Mouse (Mus musculus): Measurements from ENCODE around the gene Ywhae. TPM values are rescaled to one million over a fixed set of nuclear protein-coding genes. Genes with fewer than 3 reads are reported as not detected.

The Ywhae gene
- total and polyA plus RNA-seq, 3 experiments, result 219 to 1,033 (median 577) TPM

GRCm38 (mm10) chr11:75793351-75793750 lies 60.7 kb downstream of the Ywhae start:
- no peak for TF ChIP-seq CTCF (IDR thresholded peaks at IDR 0.05; ENCODE audit: low read depth, low read length)
- no peak for TF ChIP-seq TAL1 (conservative IDR thresholded peaks at IDR 0.05; ENCODE audit: low read depth, low read length)
- TF ChIP-seq GATA1 (IDR thresholded peaks at IDR 0.05; ENCODE audit: borderline replicate concordance, low read length), result no peak
- no peak for TF ChIP-seq GATA2 (IDR thresholded peaks at IDR 0.05; ENCODE audit: borderline replicate concordance, low read depth, low read length)
- TF ChIP-seq POLR2AphosphoS5 (IDR thresholded peaks at IDR 0.05; ENCODE audit: insufficient replicate concordance, low read depth, low read length), result no peak
- H3K9me3 ChIP-seq (replicated peaks), result peaks cover 10% of the 10 kb centered on the region
- H3K36me3 ChIP-seq (replicated peaks), result no peaks in the 10 kb centered on the region
- H3K4me3 ChIP-seq (ENCODE audit: low read depth, low read length), result no peak overlapping the region
- no peaks in the 10 kb centered on the region for H3K4me1 ChIP-seq (ENCODE audit: insufficient read depth, low read depth, low read length)
- no peak for DNase-seq (ENCODE audit: low spot score)
- no peak for ATAC-seq (ENCODE audit: extremely low read depth, insufficient number of reproducible peaks, low FRiP score, poor library complexity, severe bottlenecking)
- peaks cover 12% of the 10 kb centered on the region for H3K27me3 ChIP-seq (ENCODE audit: insufficient read depth, low read length)

GRCm38 (mm10) chr11:75794602-75795320 lies 62.1 kb downstream of the Ywhae start:
- peaks cover 8% of the 10 kb centered on the region for H3K27me3 ChIP-seq (ENCODE audit: insufficient read depth, low read length)
- TF ChIP-seq CTCF (IDR thresholded peaks at IDR 0.05; ENCODE audit: low read depth, low read length), result no peak
- no peak for TF ChIP-seq GATA1 (IDR thresholded peaks at IDR 0.05; ENCODE audit: borderline replicate concordance, low read length)
- TF ChIP-seq TAL1 (conservative IDR thresholded peaks at IDR 0.05; ENCODE audit: low read depth, low read length), result no peak
- TF ChIP-seq POLR2AphosphoS5 (IDR thresholded peaks at IDR 0.05; ENCODE audit: insufficient replicate concordance, low read depth, low read length), result no peak
- TF ChIP-seq GATA2 (IDR thresholded peaks at IDR 0.05; ENCODE audit: borderline replicate concordance, low read depth, low read length), result no peak
- ATAC-seq (ENCODE audit: extremely low read depth, insufficient number of reproducible peaks, low FRiP score, poor library complexity, severe bottlenecking) (no peak), DNase-seq (ENCODE audit: low spot score) (no peak)
- no peaks in the 10 kb centered on the region for H3K36me3 ChIP-seq (replicated peaks)
- no peak overlapping the region for H3K4me3 ChIP-seq (ENCODE audit: low read depth, low read length)
- H3K9me3 ChIP-seq (replicated peaks), result peaks cover 10% of the 10 kb centered on the region
- no peaks in the 10 kb centered on the region for H3K4me1 ChIP-seq (ENCODE audit: insufficient read depth, low read depth, low read length)

- Histone ChIP-seq H3K9me3 (replicated peaks) (peaks cover 10% of the 10 kb centered on the region), H3K27me3 (ENCODE audit: insufficient read depth, low read length) (peaks cover 5% of the 10 kb centered on the region; the same call in 1 of the 2 replicates), H3K4me1 (ENCODE audit: insufficient read depth, low read depth, low read length) (no peaks in the 10 kb centered on the region), H3K36me3 (replicated peaks) (no peaks in the 10 kb centered on the region), H3K4me3 (ENCODE audit: low read depth, low read length) (no peak overlapping the region)
- no peak for ATAC-seq (ENCODE audit: extremely low read depth, insufficient number of reproducible peaks, low FRiP score, poor library complexity, severe bottlenecking)
- no peak for DNase-seq (ENCODE audit: low spot score)
- no peak for TF ChIP-seq GATA1 (IDR thresholded peaks at IDR 0.05; ENCODE audit: borderline replicate concordance, low read length)
- no peak for TF ChIP-seq TAL1 (conservative IDR thresholded peaks at IDR 0.05; ENCODE audit: low read depth, low read length)
- no peak for TF ChIP-seq POLR2AphosphoS5 (IDR thresholded peaks at IDR 0.05; ENCODE audit: insufficient replicate concordance, low read depth, low read length)
- no peak for TF ChIP-seq GATA2 (IDR thresholded peaks at IDR 0.05; ENCODE audit: borderline replicate concordance, low read depth, low read length)
- no peak for TF ChIP-seq CTCF (IDR thresholded peaks at IDR 0.05; ENCODE audit: low read depth, low read length)
Observed at GRCm38 (mm10) chr11:75795321-75795636, 62.6 kb downstream of the Ywhae start.

GRCm38 (mm10) chr11:75796029-75796445 lies 63.4 kb downstream of the Ywhae start, which contains the start of gene Doc2b:
Gene Doc2b, minus strand, starts transcription at chr11:75796049.
- H3K27me3 ChIP-seq (ENCODE audit: insufficient read depth, low read length), result peaks cover 4% of the 10 kb centered on the region; the same call in 1 of the 2 replicates
- H3K9me3 ChIP-seq (replicated peaks), result peaks cover 10% of the 10 kb centered on the region
- ATAC-seq (ENCODE audit: extremely low read depth, insufficient number of reproducible peaks, low FRiP score, poor library complexity, severe bottlenecking) (no peak), DNase-seq (ENCODE audit: low spot score) (no peak)
- no peak within 1 kb of the TSS for H3K4me3 ChIP-seq (ENCODE audit: low read depth, low read length)
- H3K36me3 ChIP-seq (replicated peaks), result no peaks in the 10 kb centered on the region
- no peaks in the 10 kb centered on the region for H3K4me1 ChIP-seq (ENCODE audit: insufficient read depth, low read depth, low read length)
- no peak for TF ChIP-seq TAL1 (conservative IDR thresholded peaks at IDR 0.05; ENCODE audit: low read depth, low read length)
- no peak for TF ChIP-seq CTCF (IDR thresholded peaks at IDR 0.05; ENCODE audit: low read depth, low read length)
- TF ChIP-seq GATA2 (IDR thresholded peaks at IDR 0.05; ENCODE audit: borderline replicate concordance, low read depth, low read length), result no peak
- TF ChIP-seq POLR2AphosphoS5 (IDR thresholded peaks at IDR 0.05; ENCODE audit: insufficient replicate concordance, low read depth, low read length), result no peak
- no peak for TF ChIP-seq GATA1 (IDR thresholded peaks at IDR 0.05; ENCODE audit: borderline replicate concordance, low read length)

- TF ChIP-seq CTCF (IDR thresholded peaks at IDR 0.05; ENCODE audit: low read depth, low read length) (no peak), POLR2AphosphoS5 (IDR thresholded peaks at IDR 0.05; ENCODE audit: insufficient replicate concordance, low read depth, low read length) (no peak), GATA1 (IDR thresholded peaks at IDR 0.05; ENCODE audit: borderline replicate concordance, low read length) (no peak), TAL1 (conservative IDR thresholded peaks at IDR 0.05; ENCODE audit: low read depth, low read length) (no peak), GATA2 (IDR thresholded peaks at IDR 0.05; ENCODE audit: borderline replicate concordance, low read depth, low read length) (no peak)
- no peaks in the 10 kb centered on the region for H3K36me3 ChIP-seq (replicated peaks)
- H3K9me3 ChIP-seq (replicated peaks), result peaks cover 10% of the 10 kb centered on the region
- H3K4me1 ChIP-seq (ENCODE audit: insufficient read depth, low read depth, low read length), result no peaks in the 10 kb centered on the region
- no peaks in the 10 kb centered on the region; the same call in 1 of the 2 replicates for H3K27me3 ChIP-seq (ENCODE audit: insufficient read depth, low read length)
- no peak for DNase-seq (ENCODE audit: low spot score)
- no peak for ATAC-seq (ENCODE audit: extremely low read depth, insufficient number of reproducible peaks, low FRiP score, poor library complexity, severe bottlenecking)
- no peak overlapping the region for H3K4me3 ChIP-seq (ENCODE audit: low read depth, low read length)
Observed at GRCm38 (mm10) chr11:75796536-75797246, 64.0 kb downstream of the Ywhae start.

- no peak for ATAC-seq (ENCODE audit: extremely low read depth, insufficient number of reproducible peaks, low FRiP score, poor library complexity, severe bottlenecking)
- no peaks in the 10 kb centered on the region for H3K9me3 ChIP-seq (replicated peaks)
- no peaks in the 10 kb centered on the region for H3K4me1 ChIP-seq (ENCODE audit: insufficient read depth, low read depth, low read length)
- peaks cover 4% of the 10 kb centered on the region for H3K27me3 ChIP-seq (ENCODE audit: insufficient read depth, low read length)
- DNase-seq (ENCODE audit: low spot score), result no peak
- no peaks in the 10 kb centered on the region for H3K36me3 ChIP-seq (replicated peaks)
- TF ChIP-seq TAL1 (conservative IDR thresholded peaks at IDR 0.05; ENCODE audit: low read depth, low read length) (no peak), CTCF (IDR thresholded peaks at IDR 0.05; ENCODE audit: low read depth, low read length) (no peak), GATA1 (IDR thresholded peaks at IDR 0.05; ENCODE audit: borderline replicate concordance, low read length) (no peak), GATA2 (IDR thresholded peaks at IDR 0.05; ENCODE audit: borderline replicate concordance, low read depth, low read length) (no peak), POLR2AphosphoS5 (IDR thresholded peaks at IDR 0.05; ENCODE audit: insufficient replicate concordance, low read depth, low read length) (no peak)
- H3K4me3 ChIP-seq (ENCODE audit: low read depth, low read length), result no peak overlapping the region
Observed at GRCm38 (mm10) chr11:75801369-75801768, 68.7 kb downstream of the Ywhae start.

Data from G1E (cell line).